In genomic region chr11:22885350-22885749, GRCm38 (mm10) we compare ENCODE assay signal across 16 mouse cellular contexts.
"Had no signal": no experiment of that assay in that cellular context is flagged by ENCODE, and none has a peak within 500 bp of the region (broad histone marks: within the 10 kb centered on the region; RNA-seq: fewer than 3 reads in every experiment).

No protein-coding gene starts in this region.

- H3K9me3 ChIP-seq: neural tube, embryonic 13.5 days; neural tube, embryonic 15.5 days; stomach, embryonic 15.5 days had no signal

- H3K9ac ChIP-seq: neural tube, embryonic 13.5 days; neural tube, embryonic 15.5 days; stomach, embryonic 15.5 days had no signal

- DNase-seq: retina, postnatal 1 day; right cerebral cortex, adult 18-20 months; right cerebral cortex, postnatal 14 days; right cerebral cortex, postnatal 25 days; right cerebral cortex, postnatal 4 days; spleen, adult 18-20 months; thymus, adult 18-20 months; thymus, adult 2 months; thymus, postnatal 14 days; thymus, postnatal 25 days; thymus, postnatal 36 days; thymus, postnatal 4 days had no signal

- H3K4me3 ChIP-seq: neural tube, embryonic 13.5 days; neural tube, embryonic 15.5 days; stomach, embryonic 15.5 days had no signal

- H3K27ac ChIP-seq: neural tube, embryonic 13.5 days; neural tube, embryonic 15.5 days; stomach, embryonic 15.5 days; stomach, postnatal 0 days had no signal

- H3K27me3 ChIP-seq: neural tube, embryonic 13.5 days; neural tube, embryonic 15.5 days; stomach, embryonic 15.5 days had no signal

- H3K36me3 ChIP-seq: neural tube, embryonic 13.5 days; neural tube, embryonic 15.5 days; stomach, embryonic 15.5 days had no signal

- H3K4me1 ChIP-seq: neural tube, embryonic 13.5 days; neural tube, embryonic 15.5 days; stomach, embryonic 15.5 days had no signal
